Mouse (Mus musculus) forebrain, embryonic 12.5 days (tissue): Measurements from ENCODE around the gene Gigyf1. TPM values are rescaled to one million over a fixed set of nuclear protein-coding genes. Genes with fewer than 3 reads are reported as not detected.

ENCODE experiments used
- ATAC-seq: fragments of 200-750 bp; cut with Nextera tagmentation; 2 replicates; pipeline ENCODE4 v1.8.0; 2017; ENCODE audit warnings: moderate TSS enrichment; ENCODE audit not compliant: low FRiP score
- H3K27ac ChIP-seq: fragments of 300-500 bp; sonication (generic); 2 replicates; pipeline ENCODE4 v1.5.1; 2016; ENCODE audit warnings: mild to moderate bottlenecking
- H3K27me3 ChIP-seq: fragments of 300-500 bp; sonication (generic); 2 replicates; pipeline ENCODE4 v1.6.1; 2016; ENCODE audit warnings: mild to moderate bottlenecking
- H3K36me3 ChIP-seq: fragments of 300-500 bp; sonication (generic); replicated peaks from 2 replicates; pipeline ENCODE4 v1.6.1; 2016; ENCODE audit warnings: mild to moderate bottlenecking
- H3K4me1 ChIP-seq: fragments of 300-500 bp; sonication (generic); 2 replicates; pipeline ENCODE4 v1.6.1; 2016
- H3K4me2 ChIP-seq: fragments of 300-500 bp; sonication (generic); 2 replicates; pipeline ENCODE4 v1.6.1; 2016; ENCODE audit warnings: mild to moderate bottlenecking, moderate library complexity
- H3K4me3 ChIP-seq: fragments of 300-500 bp; sonication (generic); replicated peaks from 2 replicates; pipeline ENCODE4 v1.5.1; 2016; ENCODE audit warnings: mild to moderate bottlenecking
- H3K9ac ChIP-seq: fragments of 300-500 bp; sonication (generic); 2 replicates; pipeline ENCODE4 v1.6.1; 2016; ENCODE audit warnings: mild to moderate bottlenecking
- H3K9me3 ChIP-seq: fragments of 300-500 bp; sonication (generic); 2 replicates; pipeline ENCODE4 v1.6.1; 2016
- WGBS: fragments of 180-500 bp; shearing (Covaris S2); methylation state at CpG from one replicate; pipeline ENCODE4 v1.1.7; 2016; 5-methylcytosine and 5-hydroxymethylcytosine counted together
- polyA plus RNA-seq: library from polyadenylated mRNA; unstranded; fragments of >200 nt; fragmentation: Nextera tagmentation; extraction: Ambion mirVana; gene quantifications from 2 replicates; pipeline ENCODE4 v1.2.1, GENCODE M21; 2016

Gigyf1 gene
- polyA plus RNA-seq, 1 experiment from 2014 or later = 18.7 TPM

DNA sequence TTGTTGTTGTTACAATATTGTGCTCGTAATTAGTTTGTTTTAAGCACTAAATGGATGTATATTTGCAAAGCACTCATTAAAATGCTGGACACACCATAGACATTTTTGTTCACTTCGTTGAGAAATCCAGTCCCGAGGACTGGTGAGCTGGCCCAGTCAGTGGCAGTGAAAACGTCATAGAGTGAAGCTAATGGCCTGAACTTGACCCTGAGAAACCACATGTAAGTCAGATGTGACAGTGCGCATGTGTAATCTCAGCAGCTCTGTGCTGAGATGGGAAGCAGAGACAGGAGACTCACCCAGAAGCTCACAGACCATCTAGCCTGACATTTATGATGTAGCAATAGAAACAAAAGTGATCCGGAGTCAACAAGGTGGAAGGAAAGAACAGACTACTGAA lies 26.6 kb downstream of the Gigyf1 start:
- H3K36me3 ChIP-seq = no peaks in the 10 kb centered on the region
- no peak overlapping the region for H3K4me2 ChIP-seq
- H3K4me3 ChIP-seq = no peak overlapping the region
- 0 out of 2 replicates have a peak, but pooled peaks cover 6% of the 10 kb centered on the region for H3K27me3 ChIP-seq
- no peak for ATAC-seq
- no peak overlapping the region for H3K27ac ChIP-seq
- no peaks in the 10 kb centered on the region for H3K9me3 ChIP-seq
- no peak overlapping the region for H3K9ac ChIP-seq
- H3K4me1 ChIP-seq = no peaks in the 10 kb centered on the region
- 68% methylated on average over 6 of the region's 6 CpGs for WGBS

DNA sequence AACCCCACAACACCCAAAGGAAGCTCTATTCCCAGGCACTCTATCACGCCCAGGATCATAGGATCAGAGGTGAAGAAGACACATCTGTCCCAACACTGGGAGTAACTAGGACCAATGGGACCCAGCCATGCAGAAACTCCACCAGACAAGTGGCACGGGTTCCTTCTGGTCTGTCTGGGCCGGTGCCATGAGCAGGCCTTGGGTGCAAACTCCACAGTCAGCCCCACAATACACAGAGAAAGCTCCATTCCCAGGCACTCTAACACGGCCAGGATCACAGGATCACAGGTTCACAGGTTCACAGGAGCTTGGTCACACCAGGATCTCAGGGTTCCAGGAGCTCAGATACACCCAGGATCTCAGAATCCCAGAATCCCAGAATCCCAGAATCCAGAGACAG lies 27.2 kb downstream of the Gigyf1 start:
- no peak overlapping the region for H3K27ac ChIP-seq
- 81% methylated on average over 4 of the region's 4 CpGs for WGBS
- H3K4me1 ChIP-seq = no peaks in the 10 kb centered on the region
- H3K27me3 ChIP-seq = 0 out of 2 replicates have a peak, but pooled peaks cover 6% of the 10 kb centered on the region
- H3K9me3 ChIP-seq = no peaks in the 10 kb centered on the region
- H3K36me3 ChIP-seq = no peaks in the 10 kb centered on the region
- no peak overlapping the region for H3K4me2 ChIP-seq
- H3K9ac ChIP-seq = no peak overlapping the region
- no peak for ATAC-seq
- H3K4me3 ChIP-seq = no peak overlapping the region

DNA sequence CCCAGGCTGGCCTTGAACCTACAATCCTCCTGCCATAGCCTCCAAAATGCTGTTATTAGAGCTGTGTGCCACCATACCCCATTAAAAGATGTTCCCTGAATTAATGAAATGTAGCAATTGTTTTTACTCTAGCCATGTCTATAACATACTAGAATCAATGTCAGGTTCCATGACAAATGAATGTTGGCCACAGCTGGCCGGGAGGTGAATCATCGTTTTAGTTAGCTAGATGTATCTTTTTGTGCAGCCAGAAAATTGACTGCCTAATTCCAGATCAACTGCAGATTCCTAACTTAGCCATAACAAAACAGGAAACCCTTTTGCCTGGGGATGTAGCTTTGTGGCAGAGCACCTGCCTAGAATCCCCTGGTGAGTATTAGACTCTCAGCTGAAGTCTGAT lies 31.5 kb downstream of the Gigyf1 start:
- 90% methylated on average over 2 of the region's 2 CpGs for WGBS
- H3K27ac ChIP-seq = no peak overlapping the region
- no peak for ATAC-seq

DNA sequence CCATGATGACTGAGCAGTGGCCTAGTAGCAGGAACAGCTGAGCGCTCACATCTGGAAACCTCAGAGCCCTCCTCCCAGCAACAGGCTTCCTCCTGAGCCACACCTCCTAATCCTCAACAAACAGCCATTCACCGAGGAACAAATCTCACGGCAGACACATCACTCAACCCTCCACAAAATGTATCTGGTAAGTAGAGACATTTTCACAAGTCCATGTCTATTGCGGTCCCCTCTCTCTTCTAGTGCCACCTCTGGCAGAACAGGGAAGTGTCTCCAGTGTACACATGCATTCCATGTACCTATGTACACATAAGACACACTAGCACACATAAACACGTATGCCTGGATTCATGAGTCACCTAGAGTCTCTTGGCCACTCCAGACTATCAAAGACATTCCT lies 32.8 kb downstream of the Gigyf1 start:
- Histone ChIP-seq H3K36me3 (no peaks in the 10 kb centered on the region), H3K4me2 (no peak overlapping the region), H3K4me3 (no peak overlapping the region), H3K9me3 (no peaks in the 10 kb centered on the region), H3K27me3 (peaks cover 26% of the 10 kb centered on the region), H3K4me1 (peaks cover 14% of the 10 kb centered on the region), H3K9ac (no peak overlapping the region), H3K27ac (no peak overlapping the region)
- no peak for ATAC-seq
- 68% methylated on average over 5 of the region's 5 CpGs for WGBS

More for the DNA sequence above, 31.5 kb downstream of the Gigyf1 start:
- H3K9ac ChIP-seq = no peak overlapping the region
- H3K27me3 ChIP-seq = peaks cover 22% of the 10 kb centered on the region
- H3K4me1 ChIP-seq = peaks cover 13% of the 10 kb centered on the region
- H3K4me2 ChIP-seq = no peak overlapping the region
- H3K36me3 ChIP-seq = no peaks in the 10 kb centered on the region
- no peaks in the 10 kb centered on the region for H3K9me3 ChIP-seq
- no peak overlapping the region for H3K4me3 ChIP-seq

DNA sequence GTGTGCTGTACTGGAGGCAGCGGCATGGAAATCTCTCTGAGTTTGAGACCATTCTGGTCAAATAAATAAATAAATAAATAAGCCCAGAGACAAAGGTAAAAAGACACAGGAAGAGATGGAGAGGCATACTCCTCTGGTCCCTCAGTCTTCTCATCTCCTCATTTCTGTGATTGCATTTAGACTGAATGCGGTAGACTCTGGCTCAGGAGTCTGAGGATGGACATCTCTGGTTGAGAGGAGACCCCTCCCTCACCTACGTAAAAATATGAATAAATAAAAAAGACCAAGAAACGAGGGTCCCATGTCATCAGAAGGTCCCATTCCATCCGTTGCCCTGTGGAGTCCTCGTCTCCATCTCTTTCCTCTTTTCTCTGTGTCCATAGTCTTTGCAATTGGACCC lies 34.7 kb downstream of the Gigyf1 start:
- peak overlapping the region; percentile 56 for H3K27ac ChIP-seq
- no peaks in the 10 kb centered on the region for H3K9me3 ChIP-seq
- peak; percentile 15; the same call in 1 of the 2 replicates for ATAC-seq
- H3K4me3 ChIP-seq = peak overlapping the region; percentile 53
- peaks cover 14% of the 10 kb centered on the region for H3K4me1 ChIP-seq
- H3K36me3 ChIP-seq = no peaks in the 10 kb centered on the region
- peaks cover 26% of the 10 kb centered on the region for H3K27me3 ChIP-seq
- WGBS = 27% methylated on average over 6 of the region's 6 CpGs
- peak overlapping the region; percentile 50 for H3K4me2 ChIP-seq
- H3K9ac ChIP-seq = no peak overlapping the region

DNA sequence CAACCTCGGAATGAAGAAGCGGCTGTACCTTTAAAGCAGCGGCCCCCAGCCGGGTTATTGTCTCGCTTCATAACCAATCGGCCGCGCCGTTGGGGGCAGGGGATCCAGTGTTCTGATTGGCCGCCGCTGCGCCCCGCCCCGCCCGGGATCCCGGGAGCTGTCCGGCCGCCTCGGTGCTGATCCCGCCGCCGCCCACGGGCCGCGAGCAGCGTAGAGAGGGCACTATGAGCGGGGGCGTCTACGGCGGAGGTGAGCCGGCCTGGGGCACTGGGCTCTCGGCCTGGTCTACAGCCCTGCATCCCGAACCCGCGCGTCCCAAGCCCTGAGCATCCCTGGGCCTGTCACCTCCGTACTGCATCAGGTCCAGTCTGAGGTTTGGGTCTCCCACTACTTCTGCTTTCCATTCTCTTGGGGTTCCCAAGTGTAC lies 35.1 kb downstream of the Gigyf1 start, which contains the start of gene Actl6b:
Actl6b (plus strand) TSS at position 107 of the 427 bp plus-strand sequence.
- Histone ChIP-seq H3K4me2 (peak within 1 kb of the TSS; percentile 50), H3K9me3 (no peaks in the 10 kb centered on the region), H3K4me1 (peaks cover 14% of the 10 kb centered on the region), H3K4me3 (peak within 1 kb of the TSS; percentile 53), H3K27ac (peak within 1 kb of the TSS; percentile 56), H3K9ac (peak within 1 kb of the TSS; percentile 55), H3K36me3 (no peaks in the 10 kb centered on the region), H3K27me3 (peaks cover 26% of the 10 kb centered on the region)
- WGBS = 1% methylated on average over 37 of the region's 37 CpGs
- ATAC-seq = peak; percentile 92

DNA sequence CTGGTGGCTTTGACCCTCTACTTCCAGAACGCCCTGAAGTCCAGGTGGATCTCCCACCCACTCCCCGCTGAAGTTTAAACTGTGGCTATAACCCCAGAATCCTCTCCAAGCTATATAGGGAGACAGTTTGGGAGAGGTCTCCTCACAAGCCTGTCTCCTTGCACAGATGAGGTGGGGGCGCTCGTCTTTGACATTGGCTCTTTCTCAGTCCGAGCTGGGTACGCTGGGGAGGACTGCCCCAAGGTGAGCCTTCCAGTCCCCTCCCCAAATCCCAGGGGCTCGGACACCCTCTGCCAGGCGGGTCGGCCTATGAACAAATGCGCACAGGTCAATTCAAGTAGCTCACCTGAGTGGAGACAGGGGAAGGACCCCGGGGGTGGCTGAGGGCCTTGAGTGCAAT lies 35.5 kb downstream of the Gigyf1 start:
- ATAC-seq = peak; percentile 4; the same call in 1 of the 2 replicates
- 56% methylated on average over 11 of the region's 11 CpGs for WGBS
- no peaks in the 10 kb centered on the region for H3K36me3 ChIP-seq
- peak overlapping the region; percentile 53 for H3K4me3 ChIP-seq
- H3K4me2 ChIP-seq = peak overlapping the region; percentile 50
- peaks cover 26% of the 10 kb centered on the region for H3K27me3 ChIP-seq
- H3K9me3 ChIP-seq = no peaks in the 10 kb centered on the region
- peaks cover 14% of the 10 kb centered on the region for H3K4me1 ChIP-seq
- no peak overlapping the region for H3K27ac ChIP-seq
- peak overlapping the region; percentile 55 for H3K9ac ChIP-seq

DNA sequence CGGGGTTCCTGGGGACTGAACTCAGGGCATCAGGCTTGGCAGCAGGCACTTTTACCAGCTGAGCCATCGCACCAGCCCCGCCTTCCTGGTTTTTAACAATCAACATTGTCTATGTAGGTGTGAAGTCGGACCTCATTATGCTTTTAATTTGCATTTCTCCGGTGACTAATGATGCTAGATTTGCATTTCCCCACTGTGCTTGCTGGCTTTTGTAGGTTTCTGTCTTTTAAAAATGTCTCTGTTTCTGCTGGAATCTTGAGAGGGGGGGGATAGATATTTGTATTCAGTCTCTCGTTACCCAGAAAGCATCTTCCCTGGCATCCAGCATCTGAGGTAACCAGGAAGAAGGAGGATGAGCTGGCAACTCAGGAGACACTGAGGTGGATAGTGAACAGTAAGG lies 43.2 kb downstream of the Gigyf1 start:
- Histone ChIP-seq H3K4me1 (no peaks in the 10 kb centered on the region), H3K4me2 (no peak overlapping the region), H3K27me3 (0 out of 2 replicates have a peak, but pooled peaks cover under 1% of the 10 kb centered on the region), H3K9me3 (no peaks in the 10 kb centered on the region), H3K27ac (0 out of 2 replicates have a peak overlapping the region, but pooled peaks have one; percentile 2), H3K36me3 (no peaks in the 10 kb centered on the region), H3K9ac (no peak overlapping the region), H3K4me3 (no peak overlapping the region)
- no peak for ATAC-seq
- 61% methylated on average over 6 of the region's 6 CpGs for WGBS

DNA sequence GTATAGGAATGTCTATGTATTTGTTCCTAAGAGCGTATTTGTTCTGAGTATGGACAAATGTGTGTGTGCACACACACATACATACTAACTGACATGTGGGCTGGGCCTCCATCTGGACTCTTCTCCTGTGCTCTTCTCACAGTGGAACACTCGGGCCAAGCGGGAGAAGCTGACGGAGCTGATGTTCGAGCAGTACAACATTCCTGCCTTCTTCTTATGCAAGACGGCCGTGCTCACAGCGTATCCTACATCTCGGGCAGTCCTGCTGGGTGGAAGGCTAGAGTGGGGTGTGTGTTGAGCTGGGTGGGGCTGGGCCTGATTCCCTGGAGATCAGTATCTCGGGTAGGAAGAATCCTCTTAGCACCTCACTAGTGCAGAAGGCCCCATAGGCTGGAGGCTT lies 44.6 kb downstream of the Gigyf1 start:
- H3K4me2 ChIP-seq = no peak overlapping the region
- H3K36me3 ChIP-seq = no peaks in the 10 kb centered on the region; the same call in 1 of the 2 replicates
- WGBS = 83% methylated on average over 10 of the region's 10 CpGs

DNA sequence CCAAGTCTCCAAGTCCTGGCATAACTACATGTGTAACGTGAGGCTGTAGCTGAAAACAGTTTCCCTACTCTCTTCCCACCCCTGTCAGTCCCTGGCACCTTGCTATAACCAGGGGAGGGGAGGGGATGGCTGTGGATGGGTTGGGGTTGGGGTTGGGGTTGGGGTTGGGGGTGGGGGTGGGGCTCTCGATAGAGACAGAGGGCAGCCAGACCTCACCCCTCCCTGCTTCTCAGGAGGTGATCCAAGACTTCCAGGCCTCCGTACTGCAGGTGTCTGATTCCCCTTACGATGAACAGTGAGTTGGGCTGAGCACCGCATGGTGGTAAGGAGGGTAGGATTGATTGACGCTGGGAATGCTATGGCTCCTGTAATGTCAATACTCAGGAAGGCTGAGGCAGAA lies 47.4 kb downstream of the Gigyf1 start:
- Histone ChIP-seq H3K27ac (no peak overlapping the region), H3K36me3 (no peaks in the 10 kb centered on the region; the same call in 1 of the 2 replicates), H3K27me3 (peaks cover 8% of the 10 kb centered on the region; the same call in 1 of the 2 replicates), H3K9ac (no peak overlapping the region), H3K4me1 (no peaks in the 10 kb centered on the region; the same call in 1 of the 2 replicates), H3K9me3 (no peaks in the 10 kb centered on the region), H3K4me3 (no peak overlapping the region), H3K4me2 (no peak overlapping the region)
- WGBS = 73% methylated on average over 6 of the region's 6 CpGs
- no peak for ATAC-seq

More for the DNA sequence above, 44.6 kb downstream of the Gigyf1 start:
- no peaks in the 10 kb centered on the region for H3K9me3 ChIP-seq
- H3K4me3 ChIP-seq = no peak overlapping the region
- H3K9ac ChIP-seq = no peak overlapping the region
- ATAC-seq = no peak
- H3K27ac ChIP-seq = no peak overlapping the region
- 0 out of 2 replicates have a peak, but pooled peaks cover 4% of the 10 kb centered on the region for H3K27me3 ChIP-seq
- no peaks in the 10 kb centered on the region for H3K4me1 ChIP-seq

DNA sequence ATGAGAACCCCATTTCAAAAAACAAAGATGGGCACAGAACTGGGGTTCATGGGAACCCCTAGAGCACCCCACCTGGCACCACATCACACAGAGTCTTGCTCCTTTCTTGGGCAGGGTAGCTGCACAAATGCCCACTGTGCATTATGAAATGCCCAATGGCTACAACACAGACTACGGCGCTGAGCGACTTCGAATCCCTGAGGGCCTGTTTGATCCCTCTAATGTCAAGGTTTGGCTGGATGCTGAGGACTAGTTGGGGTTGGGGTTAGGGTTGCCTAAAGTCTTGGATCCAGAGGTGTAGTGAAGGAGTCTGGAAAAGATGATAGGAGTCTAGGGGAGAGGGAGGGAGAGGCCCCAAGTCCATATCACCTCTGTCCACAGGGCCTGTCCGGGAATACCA lies 48.1 kb downstream of the Gigyf1 start:
- no peaks in the 10 kb centered on the region; the same call in 1 of the 2 replicates for H3K4me1 ChIP-seq
- H3K27me3 ChIP-seq = peaks cover 8% of the 10 kb centered on the region; the same call in 1 of the 2 replicates
- no peaks in the 10 kb centered on the region; the same call in 1 of the 2 replicates for H3K36me3 ChIP-seq
- no peaks in the 10 kb centered on the region for H3K9me3 ChIP-seq
- no peak overlapping the region for H3K9ac ChIP-seq
- H3K27ac ChIP-seq = no peak overlapping the region
- 95% methylated on average over 5 of the region's 5 CpGs for WGBS
- H3K4me3 ChIP-seq = no peak overlapping the region
- no peak overlapping the region for H3K4me2 ChIP-seq
- ATAC-seq = no peak

DNA sequence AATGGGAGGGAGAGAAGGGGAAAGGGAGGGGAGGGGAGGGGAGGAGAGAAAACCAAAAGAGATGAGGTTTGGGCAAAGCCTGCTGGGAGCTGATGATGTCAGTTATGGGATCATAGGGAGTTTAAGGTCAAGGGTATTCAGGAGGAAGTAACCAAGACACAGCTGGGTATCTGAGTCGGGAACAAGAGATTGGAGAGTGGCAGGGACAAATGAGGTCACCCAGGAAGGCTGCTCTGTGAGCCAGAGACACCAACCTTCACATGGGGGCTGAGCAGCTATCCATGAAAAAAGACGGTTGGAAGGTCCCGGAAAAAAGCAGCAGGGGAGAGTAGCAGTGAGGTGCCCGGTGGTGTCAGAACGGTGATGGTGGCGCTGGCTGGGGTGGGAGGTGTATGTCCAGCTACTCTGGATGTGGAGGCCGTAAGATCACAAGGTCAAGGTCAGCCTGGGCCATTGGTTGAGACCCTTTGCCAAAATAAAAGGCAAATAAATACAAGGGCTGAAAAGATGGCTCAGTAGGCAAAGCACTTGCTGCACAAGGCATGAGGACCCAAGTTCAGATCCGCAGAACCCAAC lies 50.0 kb downstream of the Gigyf1 start:
- no peaks in the 10 kb centered on the region; the same call in 1 of the 2 replicates for H3K36me3 ChIP-seq
- no peaks in the 10 kb centered on the region; the same call in 1 of the 2 replicates for H3K4me1 ChIP-seq
- peaks cover 10% of the 10 kb centered on the region; the same call in 1 of the 2 replicates for H3K27me3 ChIP-seq
- H3K4me3 ChIP-seq = no peak overlapping the region
- no peak overlapping the region for H3K9ac ChIP-seq
- no peak overlapping the region for H3K4me2 ChIP-seq
- no peaks in the 10 kb centered on the region for H3K9me3 ChIP-seq
- no peak overlapping the region for H3K27ac ChIP-seq
- no peak for ATAC-seq
- 88% methylated on average over 8 of the region's 8 CpGs for WGBS

DNA sequence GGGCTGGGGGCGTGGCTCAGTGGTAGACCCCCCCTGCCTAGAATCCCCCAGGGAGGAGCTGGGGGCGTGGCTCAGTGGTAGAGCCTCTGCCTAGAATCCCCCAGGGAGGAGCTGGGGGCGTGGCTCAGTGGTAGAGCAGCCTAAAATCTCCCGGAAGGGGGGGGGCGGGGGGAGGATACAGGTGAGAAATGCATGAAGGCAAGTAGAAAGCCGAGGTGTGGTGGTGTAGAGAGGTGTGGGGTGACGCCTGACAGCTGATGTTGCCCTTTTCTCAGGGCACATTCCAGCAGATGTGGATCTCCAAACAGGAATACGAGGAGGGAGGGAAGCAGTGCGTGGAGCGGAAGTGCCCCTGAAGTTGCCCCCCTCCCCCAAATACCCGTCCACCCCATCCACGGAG lies 50.7 kb downstream of the Gigyf1 start:
- Histone ChIP-seq H3K9ac (no peak overlapping the region), H3K27me3 (peaks cover 13% of the 10 kb centered on the region; the same call in 1 of the 2 replicates), H3K9me3 (no peaks in the 10 kb centered on the region), H3K4me1 (no peaks in the 10 kb centered on the region; the same call in 1 of the 2 replicates), H3K4me2 (no peak overlapping the region), H3K4me3 (no peak overlapping the region), H3K36me3 (no peaks in the 10 kb centered on the region; the same call in 1 of the 2 replicates), H3K27ac (no peak overlapping the region)
- ATAC-seq = no peak
- WGBS = 83% methylated on average over 12 of the region's 12 CpGs
